Mouse (Mus musculus) adipocyte (in vitro differentiated cells): ENCODE results near the gene Thap8.
"Not testable (repeated sequence)": the region's sequence is repeated elsewhere in the genome, so short reads cannot be mapped to it uniquely, and the experiment has no call there.

ENCODE experiments used
- DNase-seq: peaks from one replicate; pipeline ENCODE4 v3.0.0-alpha.2; 2016; ENCODE audit warnings: low spot score

Thap8 gene

DNA sequence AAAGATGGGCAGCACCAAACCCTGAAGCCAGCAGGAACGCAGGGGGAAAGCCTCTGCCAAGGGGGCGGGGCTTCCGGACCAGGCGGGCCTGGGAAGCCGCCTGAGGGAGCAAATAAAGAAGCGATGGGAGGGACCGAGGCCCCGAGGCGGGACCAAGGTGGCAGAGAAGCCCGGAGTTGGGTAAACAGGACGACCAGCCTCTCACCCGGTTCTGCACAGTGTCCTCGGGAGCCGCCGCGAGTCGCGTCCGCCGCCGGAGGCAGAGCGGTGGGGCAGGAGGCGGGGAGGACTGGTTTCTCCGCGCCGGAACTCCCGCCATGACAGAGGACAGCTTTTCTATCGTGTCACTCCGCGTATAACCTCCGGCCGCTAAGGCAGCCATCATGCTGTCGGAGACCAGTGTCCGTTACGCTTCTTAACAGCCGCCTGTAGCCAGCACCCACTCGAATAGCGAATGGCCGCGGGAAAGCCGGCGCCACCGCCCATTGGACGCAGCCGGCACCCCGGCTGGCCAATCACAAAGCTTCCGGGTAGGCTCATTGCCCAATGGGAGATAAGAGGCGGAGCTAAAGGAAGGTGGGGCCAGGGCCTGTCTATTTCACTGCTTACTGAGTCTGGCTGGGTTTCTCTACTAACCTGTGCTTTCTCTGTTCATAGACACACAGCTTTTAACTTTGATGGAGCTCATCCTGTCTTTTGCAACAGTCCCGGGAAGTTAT is at the start of gene Thap8, which contains the start of gene Wdr62:
Gene Thap8 (plus strand): TSS at position 144 of the 719 bp plus-strand sequence.
Gene Wdr62 (minus strand): TSS at position 469 of the 719 bp plus-strand sequence.
- DNase-seq: peak; percentile 95

- DNase-seq: no peak
These were observed 48.6 kb upstream of the Thap8 start for GRCm38 (mm10) chr7:30231328-30231668.

DNA sequence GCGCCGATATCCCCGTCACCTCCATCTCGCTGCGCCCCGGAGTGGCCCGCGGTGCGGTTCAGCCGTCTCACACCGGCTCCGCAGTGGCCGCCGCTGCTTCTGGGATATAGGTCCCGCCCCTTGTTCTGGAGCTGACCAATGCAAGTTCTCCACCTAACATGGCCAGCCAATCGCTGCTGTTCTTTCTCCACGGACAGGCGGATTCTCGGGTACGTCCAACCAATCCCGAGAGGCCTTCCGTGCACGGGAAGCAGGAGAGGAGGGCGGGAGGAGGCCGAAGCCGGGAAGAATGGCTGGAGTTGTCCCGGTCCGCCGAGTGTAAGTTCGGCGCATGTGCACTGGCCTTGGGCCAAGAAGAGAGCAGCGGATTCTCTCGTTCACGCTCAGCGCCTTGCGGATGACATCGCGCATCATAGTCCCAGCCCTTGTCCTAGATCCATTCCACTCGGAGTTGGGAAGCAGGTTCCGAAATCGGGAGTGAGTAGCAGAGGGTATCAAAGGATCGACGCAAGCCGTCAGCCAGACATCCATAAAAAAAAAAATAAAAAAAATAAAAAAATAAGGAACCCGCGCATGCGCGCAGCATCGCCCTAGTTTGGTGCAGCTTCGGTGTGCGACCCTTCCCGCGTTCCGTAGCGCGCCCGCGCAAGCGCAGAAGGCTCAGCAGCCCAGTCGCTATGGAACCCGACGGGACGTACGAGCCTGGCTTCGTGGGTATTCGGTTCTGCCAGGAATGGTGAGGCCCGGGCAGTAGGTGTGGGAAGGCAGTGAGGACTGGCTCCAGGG is 48.0 kb upstream of the Thap8 start, which contains the start of the genes Polr2i and Tbcb:
Gene Polr2i (plus strand): TSS at position 280 of the 786 bp plus-strand sequence.
Gene Tbcb (minus strand): TSS at position 604 of the 786 bp plus-strand sequence.
- peak; percentile 98 for DNase-seq

GRCm38 (mm10) chr7:30232631-30233148 is 47.2 kb upstream of the Thap8 start:
- peak; percentile 71 for DNase-seq

- DNase-seq: no peak
These were observed 46.5 kb upstream of the Thap8 start for GRCm38 (mm10) chr7:30233387-30233786.

- DNase-seq: no peak
These were observed 45.5 kb upstream of the Thap8 start for GRCm38 (mm10) chr7:30234276-30234858.

DNA sequence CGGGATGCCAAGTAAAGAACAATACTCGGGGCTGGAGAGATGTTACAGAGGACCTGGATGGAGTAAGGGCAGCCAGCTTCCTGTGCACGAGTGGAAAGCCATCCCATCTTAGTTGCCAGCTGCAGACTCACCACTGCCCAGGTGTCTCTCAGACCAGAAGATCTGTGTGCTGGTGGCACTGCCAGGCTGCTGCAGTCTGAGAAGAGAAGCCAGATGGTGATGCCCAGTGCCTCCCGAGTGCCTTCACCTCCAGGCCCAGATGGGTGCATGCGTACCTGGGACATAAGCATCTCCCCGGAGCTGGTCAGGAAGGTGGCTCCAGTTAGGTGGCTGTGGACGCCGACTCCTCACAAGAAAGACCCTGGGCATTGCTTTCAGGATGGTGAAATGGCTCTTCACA is 44.8 kb upstream of the Thap8 start:
- no peak for DNase-seq

- DNase-seq: no peak
These were observed 44.3 kb upstream of the Thap8 start, which contains the start of gene Ovol3 for GRCm38 (mm10) chr7:30235625-30236024. Gene Ovol3 (minus strand): TSS chr7:30235725.

DNA sequence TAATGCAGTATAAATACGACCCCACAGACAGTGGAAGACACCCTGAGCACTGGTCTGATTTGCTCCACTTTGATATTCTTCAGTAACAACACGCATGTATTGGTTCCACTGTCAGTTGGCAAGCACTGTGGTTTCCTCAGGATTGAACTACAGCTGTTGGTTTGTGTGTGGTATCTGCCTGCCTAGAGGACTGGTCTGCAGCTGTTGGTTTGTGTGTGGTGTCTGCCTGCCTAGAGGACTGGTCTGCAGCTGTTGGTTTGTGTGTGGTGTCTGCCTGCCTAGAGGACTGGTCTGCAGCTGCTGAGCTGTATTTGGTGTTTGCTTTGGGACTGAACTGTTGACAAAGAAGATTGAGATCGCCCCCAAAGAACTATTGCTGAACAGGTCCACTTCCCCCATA is 42.5 kb upstream of the Thap8 start:
- DNase-seq: not testable (repeated sequence)

- DNase-seq: peak; percentile 97
These were observed 27.6 kb upstream of the Thap8 start for GRCm38 (mm10) chr7:30251956-30252954.

- no peak for DNase-seq
These were observed 14.9 kb upstream of the Thap8 start for GRCm38 (mm10) chr7:30265041-30265440.

DNA sequence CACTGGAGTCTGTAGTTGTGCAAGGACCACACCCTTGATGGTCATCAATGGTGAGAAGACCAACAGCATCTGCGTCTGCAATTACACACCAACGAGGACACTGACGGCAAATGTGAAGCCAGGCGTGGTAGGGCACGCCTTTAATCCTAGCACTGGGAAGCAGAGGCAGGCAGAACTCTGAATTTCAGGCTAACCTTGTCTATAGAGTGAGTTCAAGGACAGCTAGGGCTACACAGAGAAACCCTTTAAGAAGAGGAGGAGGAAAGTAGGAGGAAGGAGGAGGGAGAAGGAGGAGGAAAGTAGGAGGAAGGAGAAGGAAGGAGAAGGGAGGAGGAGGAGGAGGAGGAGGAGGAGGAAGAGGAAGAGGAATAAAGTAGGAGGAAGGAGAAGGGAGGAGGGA is 14.4 kb upstream of the Thap8 start:
- DNase-seq: no peak

GRCm38 (mm10) chr7:30265935-30266334 is 14.0 kb upstream of the Thap8 start:
- no peak for DNase-seq

DNA sequence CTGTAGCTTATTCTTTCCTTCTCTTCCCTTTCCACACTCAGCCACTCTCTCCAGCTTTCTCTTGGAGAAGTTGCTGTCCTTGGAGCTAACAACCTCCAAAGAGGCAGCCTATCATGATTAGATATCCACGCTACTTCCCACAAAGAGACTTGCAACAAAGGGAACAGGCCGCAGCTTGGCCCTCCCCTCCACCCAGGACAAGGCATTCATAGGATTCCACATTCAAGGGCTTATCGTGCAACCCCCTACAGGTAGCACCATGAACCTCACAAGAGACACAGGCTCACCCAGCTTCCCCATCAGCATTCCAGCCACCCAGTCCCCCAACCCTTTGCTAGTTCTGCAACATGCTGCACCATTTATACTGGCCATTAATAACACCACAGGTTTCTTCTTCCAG is 13.1 kb upstream of the Thap8 start:
- no peak for DNase-seq

- DNase-seq: no peak
These were observed 10.3 kb upstream of the Thap8 start for GRCm38 (mm10) chr7:30269641-30270040.

- no peak for DNase-seq
These were observed 5.5 kb upstream of the Thap8 start for GRCm38 (mm10) chr7:30274383-30274782.

- peak; percentile 51 for DNase-seq
These were observed 983 bp upstream of the Thap8 start for GRCm38 (mm10) chr7:30278911-30279310.

GRCm38 (mm10) chr7:30279536-30279935 is 358 bp upstream of the Thap8 start:
- DNase-seq: no peak

GRCm38 (mm10) chr7:30280670-30281138 is 810 bp downstream of the Thap8 start:
- peak; percentile 96 for DNase-seq

DNA sequence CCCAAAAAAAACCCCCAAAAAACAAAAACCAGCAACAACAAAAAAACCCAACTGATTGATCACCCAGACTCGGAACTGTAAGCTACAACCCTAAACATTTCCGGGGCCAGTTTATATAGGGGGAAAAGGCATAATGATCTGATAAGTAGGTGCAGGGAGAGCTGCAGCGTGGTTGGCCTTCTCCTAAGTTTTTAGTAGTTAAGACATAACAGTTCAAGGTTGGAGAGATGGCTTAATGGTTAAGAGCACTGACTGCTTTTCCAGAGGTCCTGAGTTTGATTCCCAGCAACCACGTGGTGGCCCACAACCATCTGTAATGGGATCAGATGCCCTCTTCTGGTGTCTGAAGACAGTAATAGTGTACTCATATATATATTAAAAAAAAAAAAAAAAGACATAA is 1.6 kb downstream of the Thap8 start:
- DNase-seq: no peak

DNA sequence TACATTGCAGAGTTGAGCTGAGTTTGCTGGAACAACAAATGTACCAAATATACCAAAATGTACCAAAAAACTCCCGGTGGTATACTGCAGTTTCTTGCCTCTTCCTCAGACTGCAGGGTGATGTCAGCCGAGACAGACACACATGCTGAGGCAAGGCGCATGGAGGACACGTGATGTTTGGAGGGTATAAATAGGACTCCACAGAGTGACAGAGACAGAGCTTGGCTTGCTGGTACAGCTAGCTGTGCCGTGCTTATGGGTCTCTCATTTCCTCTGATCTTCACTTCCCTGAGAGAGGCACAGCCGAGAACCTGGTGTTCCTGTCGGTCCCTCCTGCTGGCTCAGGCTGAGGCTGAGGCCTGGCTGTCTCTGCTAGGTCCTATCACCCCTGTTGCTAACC is 2.8 kb downstream of the Thap8 start:
- DNase-seq: no peak
